ENCODE assay signal across 10 mouse cellular contexts in genomic region chr16:35319335-35319734, GRCm38 (mm10). TPM values are rescaled to one million over a fixed set of nuclear protein-coding genes. Genes with fewer than 3 reads are reported as not detected.
DNase-seq lines count a peak whose midpoint lies in the region; TF ChIP-seq lines count a peak whose summit lies in the region.
"Had no signal": no experiment of that assay in that cellular context is flagged by ENCODE, and none has a peak within 500 bp of the region (broad histone marks: within the 10 kb centered on the region; RNA-seq: fewer than 3 reads in every experiment).

No protein-coding gene starts in this region.

- H3K9me3 ChIP-seq in ES-E14 (ENCODE audit: control insufficient read depth, insufficient read depth, low read depth, low read length): no peaks in the 10 kb centered on the region
- H3K9me3 ChIP-seq: midbrain, embryonic 12.5 days had no signal

- H3K27ac ChIP-seq in ES-E14 (ENCODE audit: insufficient read depth, low read depth, low read length, poor library complexity, severe bottlenecking): no peak overlapping the region
- H3K27ac ChIP-seq: midbrain, embryonic 12.5 days had no signal

- DNase-seq in kidney, adult 9 months: peak; percentile 61
- DNase-seq in kidney, postnatal 10 days: no peak
- DNase-seq in ES-E14 (ENCODE audit: low read depth, low spot score): peak; percentile 15
- peak; percentile 12 for DNase-seq in c-Kit-positive CD71-negative TER-119-negative erythroid progenitor cells, embryonic 14.5 days (ENCODE audit: low read depth)
- peak; percentile 47 for DNase-seq in induced T-regulatory cell, adult 2 months (ENCODE audit: low read depth)
- DNase-seq in right cerebral cortex, adult 2 months (ENCODE audit: low spot score in 2 of 2): no peak
- DNase-seq in adrenal gland, postnatal 36 days: no peak
- DNase-seq in right cerebral cortex, postnatal 25 days: no peak

- no peaks in the 10 kb centered on the region for H3K4me1 ChIP-seq in ES-E14 (ENCODE audit: control insufficient read depth in 2 of 2, insufficient read depth in 2 of 2, low read length in 2 of 2, poor library complexity in 1 of 2)
- H3K4me1 ChIP-seq: midbrain, embryonic 12.5 days had no signal

- H3K9ac ChIP-seq in ES-E14 (ENCODE audit: insufficient read depth, low read depth, low read length, poor library complexity, severe bottlenecking): no peak overlapping the region
- H3K9ac ChIP-seq: midbrain, embryonic 12.5 days had no signal

- in situ Hi-C loops in ES-E14 (cut with MboI; ENCODE audit: low sequenced_read_pairs in 2 of 2, unreplicated experiment in 2 of 2): no loop called here

- H3K36me3 ChIP-seq in ES-E14 (ENCODE audit: control insufficient read depth, insufficient read depth, low read length, poor library complexity, severe bottlenecking): no peaks in the 10 kb centered on the region

- H3K4me3 ChIP-seq in ES-E14 (ENCODE audit: insufficient read depth in 1 of 2, low read depth in 1 of 2, low read length in 2 of 2, poor library complexity in 1 of 2, severe bottlenecking in 1 of 2): no peak overlapping the region
- H3K4me3 ChIP-seq: erythroblast, embryonic 14.5 days; midbrain, embryonic 12.5 days had no signal

TF ChIP-seq in ES-E14, 5 proteins besides CTCF, POLR2A, EP300 and RAD21:
- TF ChIP-seq ZNF384 (IDR thresholded peaks at IDR 0.05; ENCODE audit: low read depth, low read length) (no peak), CHD2 (IDR thresholded peaks at IDR 0.05; ENCODE audit: low read depth, low read length) (no peak), MAFK (IDR thresholded peaks at IDR 0.05; ENCODE audit: insufficient read depth, low read depth, low read length) (no peak), HCFC1 (IDR thresholded peaks at IDR 0.05; ENCODE audit: borderline replicate concordance, insufficient read depth, low read length) (no peak), ZC3H11A (IDR thresholded peaks at IDR 0.05; ENCODE audit: borderline replicate concordance, low read depth, low read length) (peak; percentile 24; the same call in 1 of the 2 replicates)

RNA-seq across cellular contexts. Expression of gene Sec22a, which starts 44.4 kb away (rescaled TPM):
- total RNA-seq in ES-E14 (2012; rRNA removed): 16.7 and 23.5 TPM in 2 replicates
- total RNA-seq in adrenal gland, postnatal 36 days (2021): 10 to 100 TPM; 22.2 to 32.3 TPM

Comparison
In these comparisons a context has a peak if more than half of its experiments do, and no peak if none do; other contexts are left out.
1. DNase-seq: peak in kidney, adult 9 months (single experiment), ES-E14 (single experiment), c-Kit-positive CD71-negative TER-119-negative erythroid progenitor cells, embryonic 14.5 days (single experiment) and induced T-regulatory cell, adult 2 months (single experiment); none in kidney, postnatal 10 days (single experiment), right cerebral cortex, adult 2 months (0 of 2), adrenal gland, postnatal 36 days (0 of 2) and right cerebral cortex, postnatal 25 days (single experiment).